Mouse (Mus musculus) intestine, embryonic 14.5 days (tissue): ENCODE data around the gene Gm27029. TPM values are rescaled to one million over a fixed set of nuclear protein-coding genes. Genes with fewer than 3 reads are reported as not detected.

Experiments used
- ATAC-seq: fragments of 200-750 bp; cut with Nextera tagmentation; replicated peaks from 2 replicates; pipeline ENCODE4 v1.8.0; 2017; ENCODE audit warnings: low read depth, moderate number of reproducible peaks, moderate TSS enrichment, moderate library complexity; ENCODE audit not compliant: low FRiP score, low TSS enrichment
- DNase-seq: peaks from one replicate; pipeline ENCODE4 v3.0.0-alpha.2; 2018; ENCODE audit warnings: low spot score
- H3K27ac ChIP-seq: fragments of 300-500 bp; sonication (generic); 2 replicates; pipeline ENCODE4 v1.5.1; 2014; ENCODE audit warnings: low read depth, mild to moderate bottlenecking, control low read depth
- H3K27me3 ChIP-seq: fragments of 300-500 bp; sonication (generic); replicated peaks from 2 replicates; pipeline ENCODE4 v1.6.1; 2014; ENCODE audit warnings: low read length, control low read depth; ENCODE audit not compliant: control insufficient read depth, insufficient read depth
- H3K36me3 ChIP-seq: fragments of 300-500 bp; sonication (generic); 2 replicates; pipeline ENCODE4 v1.6.1; 2014; ENCODE audit warnings: low read length, control low read depth; ENCODE audit not compliant: control insufficient read depth, insufficient read depth
- H3K4me1 ChIP-seq: fragments of 300-500 bp; sonication (generic); replicated peaks from 2 replicates; pipeline ENCODE4 v1.6.1; 2014; ENCODE audit warnings: low read length, control low read depth, mixed read lengths; ENCODE audit not compliant: control insufficient read depth, insufficient read depth
- H3K4me2 ChIP-seq: fragments of 300-500 bp; sonication (generic); 2 replicates; pipeline ENCODE4 v1.6.1; 2014; ENCODE audit warnings: low read length
- H3K4me3 ChIP-seq: fragments of 300-500 bp; sonication (generic); 2 replicates; pipeline ENCODE4 v1.5.1; 2014; ENCODE audit warnings: low read depth, low read length, control low read depth, mixed read lengths
- H3K9ac ChIP-seq: fragments of 300-500 bp; sonication (generic); 2 replicates; pipeline ENCODE4 v1.6.1; 2014; ENCODE audit warnings: mild to moderate bottlenecking, low read length
- H3K9me3 ChIP-seq: fragments of 300-500 bp; sonication (generic); 2 replicates; pipeline ENCODE4 v1.6.1; 2016; ENCODE audit warnings: low read length, control low read depth; ENCODE audit not compliant: control insufficient read depth
- WGBS: fragments of 180-500 bp; shearing (Covaris S2); extraction: QIAGEN DNeasy Blood & Tissue Kit; methylation state at CpG from one replicate; pipeline ENCODE4 v1.1.7; 2014; 5-methylcytosine and 5-hydroxymethylcytosine counted together
- polyA plus RNA-seq: library from polyadenylated mRNA; unstranded; fragments of >200 nt; fragmentation: Nextera tagmentation; extraction: Ambion mirVana; gene quantifications from 2 replicates; pipeline ENCODE4 v1.2.1, GENCODE M21; 2014

Gene Gm27029
- polyA plus RNA-seq, 1 experiment from 2014 or later: 9.6 TPM

DNA sequence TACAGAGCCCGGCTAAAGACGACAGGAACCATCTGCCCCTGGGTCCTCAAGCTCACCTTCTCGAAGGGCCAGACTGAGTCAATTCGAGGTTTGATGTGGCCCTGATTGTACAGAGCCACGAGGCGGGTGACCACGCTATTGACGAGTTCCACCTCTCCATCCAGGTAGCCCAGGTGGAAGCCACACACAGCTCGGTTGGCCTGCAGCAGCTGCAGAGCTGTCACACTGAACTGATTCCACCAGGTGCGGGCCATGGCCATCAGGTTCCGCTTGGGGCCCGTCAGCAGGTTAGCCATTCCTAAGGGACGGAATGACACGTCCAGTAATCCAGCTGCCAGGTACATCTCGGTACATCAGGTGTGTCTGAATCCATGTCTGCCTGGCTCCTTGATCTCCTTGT, 35.7 kb upstream of the Gm27029 start:
- Histone ChIP-seq H3K9me3 (no peaks in the 10 kb centered on the region), H3K4me1 (peaks cover 22% of the 10 kb centered on the region), H3K27ac (no peak overlapping the region), H3K4me3 (no peak overlapping the region), H3K4me2 (no peak overlapping the region), H3K36me3 (peaks cover 41% of the 10 kb centered on the region), H3K9ac (no peak overlapping the region), H3K27me3 (no peaks in the 10 kb centered on the region)
- WGBS: 83% methylated on average over 15 of the region's 15 CpGs
- no peak for DNase-seq
- ATAC-seq: no peak

- Histone ChIP-seq H3K4me1 (peaks cover 22% of the 10 kb centered on the region), H3K27me3 (no peaks in the 10 kb centered on the region), H3K4me3 (no peak overlapping the region), H3K9me3 (no peaks in the 10 kb centered on the region), H3K27ac (no peak overlapping the region), H3K9ac (no peak overlapping the region), H3K4me2 (no peak overlapping the region), H3K36me3 (peaks cover 41% of the 10 kb centered on the region)
- ATAC-seq: no peak
- no peak for DNase-seq
- 32% methylated on average over 6 of the region's 6 CpGs for WGBS
These were observed 35.1 kb upstream of the Gm27029 start for GRCm38 (mm10) chr11:101459716-101460115.

- DNase-seq (no peak), ATAC-seq (no peak)
- H3K27me3 ChIP-seq: no peaks in the 10 kb centered on the region
- H3K9ac ChIP-seq: no peak overlapping the region
- H3K27ac ChIP-seq: no peak overlapping the region
- H3K4me3 ChIP-seq: no peak overlapping the region
- H3K4me2 ChIP-seq: no peak overlapping the region
- peaks cover 41% of the 10 kb centered on the region for H3K36me3 ChIP-seq
- H3K4me1 ChIP-seq: peaks cover 15% of the 10 kb centered on the region
- WGBS: 82% methylated on average over 12 of the region's 12 CpGs
- H3K9me3 ChIP-seq: no peaks in the 10 kb centered on the region
These were observed 33.6 kb upstream of the Gm27029 start for GRCm38 (mm10) chr11:101458217-101458616.

GRCm38 (mm10) chr11:101457631-101458030, 33.0 kb upstream of the Gm27029 start:
- Histone ChIP-seq H3K9ac (no peak overlapping the region), H3K4me2 (no peak overlapping the region), H3K36me3 (peaks cover 41% of the 10 kb centered on the region), H3K4me3 (no peak overlapping the region), H3K27me3 (no peaks in the 10 kb centered on the region), H3K4me1 (peaks cover 9% of the 10 kb centered on the region), H3K27ac (no peak overlapping the region), H3K9me3 (no peaks in the 10 kb centered on the region)
- WGBS: 89% methylated on average over 9 of the region's 9 CpGs
- ATAC-seq: no peak
- no peak for DNase-seq

GRCm38 (mm10) chr11:101455627-101456026, 31.0 kb upstream of the Gm27029 start:
- Histone ChIP-seq H3K36me3 (peaks cover 23% of the 10 kb centered on the region; the same call in 1 of the 2 replicates), H3K27ac (no peak overlapping the region), H3K4me2 (no peak overlapping the region), H3K9me3 (no peaks in the 10 kb centered on the region), H3K27me3 (no peaks in the 10 kb centered on the region), H3K4me3 (no peak overlapping the region), H3K9ac (no peak overlapping the region), H3K4me1 (peaks cover 4% of the 10 kb centered on the region; the same call in 1 of the 2 replicates)
- ATAC-seq: no peak
- no peak for DNase-seq
- 75% methylated on average over 7 of the region's 7 CpGs for WGBS

DNA sequence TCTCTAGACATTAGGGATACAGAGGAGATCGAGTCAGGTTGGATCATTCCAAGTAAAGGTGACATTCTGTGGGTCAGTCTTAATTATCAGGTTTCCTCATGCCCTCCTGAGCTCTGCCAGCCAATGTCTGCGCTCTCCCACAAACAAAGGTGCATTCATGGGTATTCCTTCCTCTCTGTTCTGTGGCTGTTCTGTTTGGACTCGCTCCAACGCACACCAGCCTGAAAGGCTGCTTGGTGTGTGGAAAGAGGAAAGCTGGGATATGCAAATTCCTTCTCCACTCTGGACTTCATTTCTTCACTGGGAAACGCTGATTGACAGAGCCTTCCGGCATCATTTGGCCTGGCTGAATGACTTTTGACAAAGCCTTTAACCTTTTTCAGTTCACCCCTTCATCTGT, 30.1 kb upstream of the Gm27029 start:
- ATAC-seq: no peak
- H3K27ac ChIP-seq: no peak overlapping the region

DNA sequence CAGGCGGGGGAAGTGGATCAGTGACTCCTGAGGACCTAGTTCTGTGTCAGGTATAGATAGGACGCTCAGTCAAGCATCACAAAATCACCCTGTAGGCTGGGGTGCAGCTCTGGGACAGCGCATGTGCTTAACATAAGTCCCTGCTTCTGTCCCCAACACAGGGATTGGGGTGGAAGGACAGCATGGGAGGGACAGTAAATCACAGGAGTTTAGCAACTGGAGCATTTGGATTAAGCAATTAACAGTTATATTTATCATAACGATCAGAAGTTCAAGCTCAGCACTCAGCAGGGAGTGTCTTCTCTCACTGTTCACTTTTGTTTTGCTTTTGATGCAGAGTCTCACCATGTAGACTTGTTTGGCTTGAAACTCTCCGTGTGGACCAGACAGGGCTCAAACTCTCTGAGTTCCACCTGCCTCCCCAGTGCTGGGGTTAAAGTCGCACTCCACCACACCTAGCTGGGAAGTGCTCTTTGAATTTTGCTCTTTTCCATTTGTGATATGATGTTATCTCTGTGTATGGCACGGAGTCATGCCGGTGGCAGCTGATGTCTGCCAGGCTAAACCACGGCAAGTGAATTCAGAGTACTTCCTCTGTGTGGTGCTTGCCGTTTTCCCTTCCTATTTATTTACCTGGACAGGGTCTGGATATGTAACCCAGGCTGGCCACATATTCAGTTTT, 27.6 kb upstream of the Gm27029 start:
- 71% methylated on average over 10 of the region's 10 CpGs for WGBS
- Histone ChIP-seq H3K9ac (no peak overlapping the region), H3K36me3 (0 out of 2 replicates have a peak, but pooled peaks cover under 1% of the 10 kb centered on the region), H3K27me3 (no peaks in the 10 kb centered on the region), H3K4me1 (0 out of 2 replicates have a peak, but pooled peaks cover 2% of the 10 kb centered on the region), H3K9me3 (no peaks in the 10 kb centered on the region), H3K4me3 (no peak overlapping the region), H3K27ac (no peak overlapping the region), H3K4me2 (no peak overlapping the region)
- no peak for ATAC-seq
- DNase-seq: no peak

More for the DNA sequence above, 30.1 kb upstream of the Gm27029 start:
- Histone ChIP-seq H3K9me3 (no peaks in the 10 kb centered on the region), H3K4me1 (peaks cover 4% of the 10 kb centered on the region; the same call in 1 of the 2 replicates), H3K9ac (no peak overlapping the region), H3K27me3 (no peaks in the 10 kb centered on the region), H3K36me3 (peaks cover 17% of the 10 kb centered on the region; the same call in 1 of the 2 replicates), H3K4me2 (no peak overlapping the region), H3K4me3 (no peak overlapping the region)
- DNase-seq: no peak
- 71% methylated on average over 6 of the region's 6 CpGs for WGBS

GRCm38 (mm10) chr11:101451536-101451935, 26.9 kb upstream of the Gm27029 start:
- Histone ChIP-seq H3K9me3 (no peaks in the 10 kb centered on the region), H3K27me3 (no peaks in the 10 kb centered on the region), H3K36me3 (no peaks in the 10 kb centered on the region), H3K9ac (no peak overlapping the region), H3K4me2 (no peak overlapping the region), H3K4me1 (0 out of 2 replicates have a peak, but pooled peaks cover 2% of the 10 kb centered on the region), H3K4me3 (no peak overlapping the region), H3K27ac (no peak overlapping the region)
- DNase-seq (no peak), ATAC-seq (no peak)
- WGBS: 89% methylated on average over 10 of the region's 10 CpGs

DNA sequence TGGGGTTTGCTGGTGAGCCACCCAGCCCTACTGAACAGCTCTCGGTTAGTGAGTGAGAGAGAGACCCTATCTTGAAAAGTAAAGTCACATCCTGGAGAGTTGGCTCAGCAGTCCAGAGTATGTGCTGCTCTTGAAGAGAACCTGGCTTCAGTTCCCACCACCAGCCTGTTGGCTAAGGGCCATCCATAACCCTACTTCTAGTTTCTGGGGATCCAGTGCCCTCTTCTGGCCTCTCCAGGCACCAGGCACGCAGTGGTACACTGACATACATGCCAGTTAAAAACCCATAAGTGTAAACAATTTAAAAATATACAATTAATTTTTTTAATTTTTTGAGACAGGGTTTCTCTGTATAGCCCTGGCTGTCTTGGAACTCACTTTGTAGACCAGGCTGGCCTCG, 25.8 kb upstream of the Gm27029 start:
- no peak for DNase-seq
- no peak for ATAC-seq

More for the DNA sequence above, 25.8 kb upstream of the Gm27029 start:
- 86% methylated on average over 3 of the region's 3 CpGs for WGBS
- H3K27me3 ChIP-seq: no peaks in the 10 kb centered on the region
- H3K4me2 ChIP-seq: no peak overlapping the region
- H3K9me3 ChIP-seq: no peaks in the 10 kb centered on the region
- H3K27ac ChIP-seq: no peak overlapping the region
- H3K9ac ChIP-seq: no peak overlapping the region
- 0 out of 2 replicates have a peak, but pooled peaks cover 2% of the 10 kb centered on the region for H3K4me1 ChIP-seq
- no peak overlapping the region for H3K4me3 ChIP-seq
- H3K36me3 ChIP-seq: peaks cover 6% of the 10 kb centered on the region
